Mouse (Mus musculus): Measurements from ENCODE around the gene Mpp5.

- TF ChIP-seq EP300 (IDR thresholded peaks at IDR 0.05; ENCODE audit: insufficient read depth, low read depth, low read length): no peak
- TF ChIP-seq POLR2A (IDR thresholded peaks at IDR 0.05; ENCODE audit: insufficient read depth, low read length): no peak
- TF ChIP-seq CTCF (IDR thresholded peaks at IDR 0.05; ENCODE audit: low read depth, low read length): no peak
Measured at GRCm38 (mm10) chr12:78890062-78890461, 141.4 kb downstream of the Mpp5 start.
